Mouse (Mus musculus): ENCODE measurements around the gene Gm7324.
"Not testable (repeated sequence)": the region's sequence is repeated elsewhere in the genome, so short reads cannot be mapped to it uniquely, and the experiment has no call there.

The Gm7324 gene

DNA sequence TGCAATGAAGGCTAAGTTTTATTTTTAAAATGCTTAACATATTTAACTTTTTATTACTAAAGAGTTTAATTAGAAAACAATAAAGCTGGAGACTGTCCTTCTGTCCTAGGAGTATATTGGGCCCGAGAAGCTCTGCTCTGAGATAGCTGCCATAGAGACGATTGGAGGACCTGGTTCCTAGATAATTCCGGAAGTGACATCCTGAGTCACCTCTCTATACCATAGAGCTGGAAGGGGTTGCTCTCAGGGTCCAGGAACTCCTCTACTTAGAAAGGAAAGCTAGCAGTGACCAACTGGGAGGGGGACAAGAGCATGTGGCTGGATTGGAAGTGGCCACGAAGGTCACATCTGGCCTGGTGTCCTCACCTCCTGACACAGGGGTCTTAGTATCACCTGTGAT is at the start of gene Gm7324:
TSS of gene Gm7324 (plus strand) at position 208 of the 400 bp plus-strand sequence.
- not testable (repeated sequence) for TF ChIP-seq GATA4 (IDR thresholded peaks at IDR 0.05; ENCODE audit: insufficient replicate concordance, low read length)

DNA sequence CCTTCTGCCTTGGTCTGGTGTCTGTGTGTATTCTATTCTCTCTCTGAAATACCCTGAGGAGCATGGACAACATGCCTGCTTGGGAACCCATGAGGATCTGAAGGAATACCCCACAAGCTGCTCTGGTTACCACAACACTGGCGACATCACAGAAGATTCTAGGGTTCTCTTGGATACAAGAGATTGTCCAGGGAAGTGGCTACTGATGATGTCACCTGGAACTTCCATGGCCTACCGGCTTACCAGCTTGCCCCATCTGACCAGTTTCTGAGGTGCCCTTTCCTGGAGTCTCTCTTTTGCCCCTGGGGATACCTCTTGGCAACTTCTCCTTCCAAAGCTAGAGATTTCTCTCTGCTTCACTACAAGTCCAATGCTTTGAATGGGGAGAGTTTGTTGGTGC is 20.5 kb upstream of the Gm7324 start, which contains the start of gene Gm8165:
TSS of gene Gm8165 (minus strand) at position 101 of the 400 bp plus-strand sequence.
- not testable (repeated sequence) for TF ChIP-seq GATA4 (IDR thresholded peaks at IDR 0.05; ENCODE audit: insufficient replicate concordance, low read length)

GRCm38 (mm10) chr14:43727385-43727784 is 29.8 kb downstream of the Gm7324 start, which contains the start of gene Gm16506:
Gene Gm16506 (minus strand): TSS chr14:43727485.
- not testable (repeated sequence) for TF ChIP-seq GATA4 (IDR thresholded peaks at IDR 0.05; ENCODE audit: insufficient replicate concordance, low read length)

- TF ChIP-seq GATA4 (IDR thresholded peaks at IDR 0.05; ENCODE audit: insufficient replicate concordance, low read length), result not testable (repeated sequence)
Observed at GRCm38 (mm10) chr14:43747566-43747965, 49.9 kb downstream of the Gm7324 start, which contains the start of gene Gm6526. Gene Gm6526 (plus strand): TSS chr14:43747866.

All from liver, adult (tissue).